Mouse (Mus musculus) spleen, adult 2 months (tissue): ENCODE measurements around the gene Ccdc167. TPM values are rescaled to one million over a fixed set of nuclear protein-coding genes. Genes with fewer than 3 reads are reported as not detected.

Experiments used
- DNase-seq, 2 experiments: peaks; one replicate each; pipeline versions ENCODE4 v3.0.0 to v3.0.0-alpha.2; 2012 to 2021; ENCODE audit warnings: low spot score in 2 of 2, low read depth in 1 of 2
- H3K27ac ChIP-seq: fragments of 200-500 bp; 2 replicates; pipeline ENCODE4 v1.5.1; 2012; ENCODE audit warnings: low read length, inconsistent platforms; ENCODE audit not compliant: insufficient read depth
- H3K27me3 ChIP-seq: fragments of 200-500 bp; 2 replicates; pipeline ENCODE4 v1.6.1; 2012; ENCODE audit warnings: mild to moderate bottlenecking, moderate library complexity, low read length, inconsistent platforms; ENCODE audit not compliant: control insufficient read depth, insufficient read depth
- H3K36me3 ChIP-seq: fragments of 200-500 bp; 2 replicates; pipeline ENCODE4 v1.6.1; 2012; ENCODE audit warnings: mild to moderate bottlenecking, low read length, inconsistent platforms; ENCODE audit not compliant: control insufficient read depth, insufficient read depth
- H3K4me1 ChIP-seq: fragments of 200-500 bp; 2 replicates; pipeline ENCODE4 v1.6.1; 2011; ENCODE audit warnings: inconsistent platforms; ENCODE audit not compliant: control insufficient read depth, insufficient read depth, insufficient read length
- H3K4me3 ChIP-seq: fragments of 200-500 bp; 2 replicates; pipeline ENCODE4 v1.5.1; 2011; ENCODE audit warnings: mild to moderate bottlenecking, inconsistent platforms; ENCODE audit not compliant: insufficient read depth, insufficient read length; ENCODE audit errors: extremely low read depth
- CTCF ChIP-seq: fragments of 200-500 bp; IDR thresholded peaks from 2 replicates; pipeline ENCODE4 v1.5.1; 2011; ENCODE audit warnings: mild to moderate bottlenecking, inconsistent platforms; ENCODE audit not compliant: insufficient read depth, insufficient read length, insufficient replicate concordance; ENCODE audit errors: extremely low read depth
- POLR2A ChIP-seq: fragments of 200-500 bp; IDR thresholded peaks from 2 replicates; pipeline ENCODE4 v1.6.1; 2011; ENCODE audit warnings: low read depth, low read length, inconsistent platforms
- WGBS: fragments of 180-500 bp; shearing (Covaris S2); methylation state at CpG from one replicate; pipeline ENCODE4 v1.1.7; 2018; 5-methylcytosine and 5-hydroxymethylcytosine counted together
- polyA plus RNA-seq: library from polyadenylated mRNA; depleted of rRNA; stranded (reverse); fragments of >200 nt; gene quantifications from 2 replicates; pipeline ENCODE4 v1.2.3, GENCODE M21; 2012; rRNA removed

Gene Ccdc167
- polyA plus RNA-seq: 5.4 and 6.1 TPM in 2 replicates

GRCm38 (mm10) chr17:29716732-29717445 lies at the start of gene Ccdc167:
Ccdc167 (minus strand) TSS chr17:29717044.
- peak within 1 kb of the TSS; percentile 14; the same call in 1 of the 2 replicates for H3K27ac ChIP-seq
- 6% methylated on average over 41 of the region's 41 CpGs for WGBS
- DNase-seq: peak; percentile 91 to 94
- no peaks in the 10 kb centered on the region for H3K36me3 ChIP-seq
- H3K4me3 ChIP-seq: peak within 1 kb of the TSS; percentile 93
- peaks cover 20% of the 10 kb centered on the region for H3K4me1 ChIP-seq
- H3K27me3 ChIP-seq: no peaks in the 10 kb centered on the region
- no peak for TF ChIP-seq CTCF
- no peak for TF ChIP-seq POLR2A

GRCm38 (mm10) chr17:29765380-29765779 lies 48.5 kb upstream of the Ccdc167 start:
- Histone ChIP-seq H3K4me3 (no peak overlapping the region), H3K27me3 (no peaks in the 10 kb centered on the region), H3K27ac (no peak overlapping the region), H3K4me1 (peaks cover 4% of the 10 kb centered on the region; the same call in 1 of the 2 replicates), H3K36me3 (no peaks in the 10 kb centered on the region)
- 90% methylated on average over 9 of the region's 9 CpGs for WGBS
- no peak for DNase-seq
- TF ChIP-seq CTCF (no peak), POLR2A (no peak)

- H3K4me3 ChIP-seq: no peak overlapping the region
- 74% methylated on average over 8 of the region's 8 CpGs for WGBS
Measured at GRCm38 (mm10) chr17:29762551-29762950, 45.7 kb upstream of the Ccdc167 start.

GRCm38 (mm10) chr17:29761938-29762337 lies 45.1 kb upstream of the Ccdc167 start:
- Histone ChIP-seq H3K36me3 (no peaks in the 10 kb centered on the region), H3K4me1 (no peaks in the 10 kb centered on the region), H3K27me3 (no peaks in the 10 kb centered on the region), H3K27ac (no peak overlapping the region), H3K4me3 (no peak overlapping the region)
- DNase-seq: no peak
- TF ChIP-seq POLR2A (no peak), CTCF (no peak)
- 84% methylated on average over 9 of the region's 9 CpGs for WGBS

More at GRCm38 (mm10) chr17:29762551-29762950, 45.7 kb upstream of the Ccdc167 start:
- Histone ChIP-seq H3K36me3 (no peaks in the 10 kb centered on the region), H3K27me3 (no peaks in the 10 kb centered on the region), H3K27ac (no peak overlapping the region), H3K4me1 (no peaks in the 10 kb centered on the region)
- DNase-seq: peak in 1 of 2 experiments; percentile 40
- no peak for TF ChIP-seq POLR2A
- peak; percentile 41; the same call in 1 of the 2 replicates for TF ChIP-seq CTCF

- TF ChIP-seq POLR2A (no peak), CTCF (no peak)
- DNase-seq: no peak
- WGBS: 84% methylated on average over 20 of the region's 21 CpGs
- Histone ChIP-seq H3K4me3 (no peak overlapping the region), H3K27ac (no peak overlapping the region), H3K4me1 (no peaks in the 10 kb centered on the region), H3K36me3 (no peaks in the 10 kb centered on the region), H3K27me3 (no peaks in the 10 kb centered on the region)
Measured at GRCm38 (mm10) chr17:29760404-29761375, 43.8 kb upstream of the Ccdc167 start.

- no peak for DNase-seq
Measured at GRCm38 (mm10) chr17:29759963-29760362, 43.1 kb upstream of the Ccdc167 start.

More at GRCm38 (mm10) chr17:29759963-29760362, 43.1 kb upstream of the Ccdc167 start:
- no peaks in the 10 kb centered on the region for H3K36me3 ChIP-seq
- no peak overlapping the region for H3K4me3 ChIP-seq
- no peak overlapping the region for H3K27ac ChIP-seq
- 91% methylated on average over 19 of the region's 19 CpGs for WGBS
- no peaks in the 10 kb centered on the region for H3K27me3 ChIP-seq
- TF ChIP-seq CTCF: no peak
- TF ChIP-seq POLR2A: no peak
- no peaks in the 10 kb centered on the region for H3K4me1 ChIP-seq
